17 mouse cellular contexts compared by ENCODE assay signal in the genomic region with DNA sequence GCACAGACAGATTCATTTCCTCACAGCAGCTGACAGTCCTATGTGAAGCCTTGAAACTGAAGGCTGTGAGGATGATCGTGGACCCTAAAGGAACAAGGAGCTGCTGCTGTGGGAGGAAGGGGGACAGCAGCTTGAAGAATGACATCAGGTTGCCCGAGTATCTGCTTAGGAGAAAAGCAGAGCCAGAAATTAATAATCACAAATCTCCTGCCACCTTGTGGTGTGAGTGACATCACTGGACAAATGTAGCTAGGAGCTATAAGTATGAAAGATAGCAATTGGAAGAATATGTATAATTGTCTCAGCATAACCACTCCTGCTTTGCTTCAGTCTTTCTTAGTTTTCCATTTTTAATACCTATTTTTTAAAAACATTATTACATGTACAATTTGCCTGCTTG.
DNase-seq lines count a peak whose midpoint lies in the region; TF ChIP-seq lines count a peak whose summit lies in the region.
"Had no signal": no experiment of that assay in that cellular context is flagged by ENCODE, and none has a peak within 500 bp of the region (broad histone marks: within the 10 kb centered on the region; RNA-seq: fewer than 3 reads in every experiment).

No protein-coding gene starts in this region.

- no peak overlapping the region for H3K4me3 ChIP-seq in layer of hippocampus, adult 2 months
- H3K4me3 ChIP-seq: erythroblast, embryonic 14.5 days; limb, embryonic 15.5 days; myocyte had no signal

- DNase-seq in cerebellum, postnatal 36 days: peak; percentile 2 to 8
- DNase-seq in cerebellum, adult 8-10 months: no peak
- peak; percentile 15 to 19 for DNase-seq in layer of hippocampus, adult 2 months (ENCODE audit: low spot score in 2 of 2)
- DNase-seq in layer of hippocampus, postnatal 25 days (ENCODE audit: extremely low spot score in 1 of 2, low spot score in 1 of 2): no peak
- DNase-seq in 3T3-L1 (ENCODE audit: low read depth, low spot score) (peak; percentile 29), adipocyte (ENCODE audit: low spot score) (peak; percentile 41)
- no peak for DNase-seq in left cerebral cortex, adult 9 months (ENCODE audit: low spot score in 2 of 2)
- no peak for DNase-seq in adrenal gland, adult (ENCODE audit: inconsistent age in 2 of 2, low spot score in 1 of 2)
- DNase-seq: adrenal gland, postnatal 10 days; heart, adult 11 months; heart, postnatal 10 days; kidney, adult 9 months; lung, adult 18-20 months; thymus, adult 2 months had no signal

- H3K27ac ChIP-seq in layer of hippocampus, adult 2 months: peak overlapping the region; percentile 70
- H3K27ac ChIP-seq: limb, embryonic 15.5 days had no signal

- peak; percentile 67 for TF ChIP-seq CTCF in layer of hippocampus, adult 2 months (conservative IDR thresholded peaks at IDR 0.05)

Comparison
In these comparisons a context has a peak if more than half of its experiments do, and no peak if none do; other contexts are left out.
1. DNase-seq: peak in cerebellum, postnatal 36 days (2 of 2), layer of hippocampus, adult 2 months (2 of 2), 3T3-L1 (single experiment) and adipocyte (single experiment); none in cerebellum, adult 8-10 months (single experiment), layer of hippocampus, postnatal 25 days (0 of 2), left cerebral cortex, adult 9 months (0 of 2) and adrenal gland, adult (0 of 2).